Mouse (Mus musculus): Measurements from ENCODE around the gene Naip1. TPM values are rescaled to one million over a fixed set of nuclear protein-coding genes. Genes with fewer than 3 reads are reported as not detected.

The Naip1 gene
- polyA plus RNA-seq, 1 experiment = not detected

- TF ChIP-seq GATA1 (IDR thresholded peaks at IDR 0.05; ENCODE audit: low read length) = no peak
Measured at GRCm38 (mm10) chr13:100408242-100408641, 44.4 kb downstream of the Naip1 start.

DNA sequence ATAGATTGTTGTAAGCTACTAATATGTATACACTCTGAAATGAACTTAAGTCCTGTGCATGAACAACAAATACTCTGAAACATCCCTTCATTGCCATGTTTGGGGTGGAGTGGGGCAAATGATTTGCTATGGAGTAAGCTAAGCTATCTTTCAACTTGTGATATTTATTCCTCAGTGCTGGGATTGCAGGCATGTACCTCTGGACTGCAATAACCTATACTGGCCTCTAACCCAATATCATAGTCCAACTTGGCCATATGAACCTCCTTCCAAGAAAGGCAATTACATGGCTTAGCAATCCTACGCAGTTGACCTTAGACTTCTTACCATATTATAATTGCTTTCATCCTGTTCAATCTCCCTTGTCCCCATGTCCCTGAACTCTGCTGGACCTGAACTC, 82.1 kb downstream of the Naip1 start:
- no peak for TF ChIP-seq GATA1 (IDR thresholded peaks at IDR 0.05; ENCODE audit: low read length)

Other genes with a start within 250 kb of the Naip1 start
- gene Naip5, start 206.5 kb downstream of the Naip1 start, polyA plus RNA-seq (2012) = 0.03 TPM in 1 of 2 replicates, not detected in the other
- gene Naip6, start 135.2 kb downstream of the Naip1 start, polyA plus RNA-seq (2012) = 0.04 and 0.10 TPM in 2 replicates
- gene Gtf2h2, start 39.7 kb upstream of the Naip1 start, polyA plus RNA-seq (2012) = 40.4 and 50.5 TPM in 2 replicates
- gene Ocln, start 99.8 kb upstream of the Naip1 start, polyA plus RNA-seq (2012) = 0.41 and 0.57 TPM in 2 replicates
- 0.31 and 0.33 TPM in 2 replicates for gene Marveld2, start 164.1 kb upstream of the Naip1 start, polyA plus RNA-seq (2012)
- 44.5 and 50.5 TPM in 2 replicates for gene Ak6, start 198.1 kb upstream of the Naip1 start, polyA plus RNA-seq (2012)
- gene Rad17, start 198.2 kb upstream of the Naip1 start, polyA plus RNA-seq (2012) = 10.8 and 15.3 TPM in 2 replicates
- 22.7 and 43.3 TPM in 2 replicates for gene Taf9, start 198.7 kb upstream of the Naip1 start, polyA plus RNA-seq (2012)
- gene Ccdc125, start 216.8 kb upstream of the Naip1 start, polyA plus RNA-seq (2012) = not detected in 2 replicates